Mouse (Mus musculus) MEL (cell line): ENCODE results near the gene 4430402I18Rik.

ENCODE experiments used
- EP300 ChIP-seq, 2 experiments: IDR thresholded peaks; 2 replicates each; pipeline ENCODE4 v1.6.1; 2011; ENCODE audit warnings: improper control_type of control experiment in 2 of 2, low read length in 2 of 2, low read depth in 1 of 2, mild to moderate bottlenecking in 1 of 2
- POLR2AphosphoS2 ChIP-seq: IDR thresholded peaks from 2 replicates; pipeline ENCODE4 v1.6.1; 2011; ENCODE audit warnings: low read length, improper control_type of control experiment

DNA sequence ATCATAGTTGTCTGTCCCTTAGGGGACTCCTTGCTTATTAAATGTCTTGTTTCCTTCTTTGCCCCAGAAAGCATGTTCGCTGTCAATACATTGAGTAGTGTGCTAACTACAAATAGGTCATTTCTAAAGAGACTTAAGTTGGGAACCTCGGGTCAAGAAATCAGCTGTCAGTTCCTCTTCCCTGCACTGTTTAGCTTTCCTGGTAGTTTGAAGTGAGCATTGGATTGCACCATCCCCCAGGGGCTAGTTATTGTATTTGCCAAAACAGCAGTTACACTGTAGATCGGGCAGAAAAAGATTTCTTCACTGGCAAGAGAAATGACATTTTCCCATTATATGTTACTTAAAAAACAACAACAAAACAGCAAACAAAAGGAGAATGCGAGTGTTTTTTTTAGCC, 578 bp upstream of the 4430402I18Rik start:
- no peak for TF ChIP-seq POLR2AphosphoS2
- TF ChIP-seq EP300 (IDR thresholded peaks at IDR 0.05; ENCODE audit: low read depth in 1 of 2, low read length in 2 of 2): no peak
